Mouse (Mus musculus) right cerebral cortex, postnatal 36 days (tissue): Measurements from ENCODE around the gene Gpr182.

Source experiments
- DNase-seq, 2 experiments: peaks; one replicate each; pipeline ENCODE4 v3.0.0; 2022; ENCODE audit warnings: low spot score in 2 of 2, mixed read lengths in 1 of 2

Gpr182 gene

GRCm38 (mm10) chr10:127738151-127738882, 13.2 kb downstream of the Gpr182 start:
- DNase-seq, result no peak

- DNase-seq, result no peak
These were observed 14.0 kb downstream of the Gpr182 start for GRCm38 (mm10) chr10:127737552-127737951.

- no peak for DNase-seq
These were observed 14.6 kb downstream of the Gpr182 start for GRCm38 (mm10) chr10:127736916-127737315.

GRCm38 (mm10) chr10:127736266-127736665, 15.3 kb downstream of the Gpr182 start:
- no peak for DNase-seq

GRCm38 (mm10) chr10:127734434-127734833, 17.1 kb downstream of the Gpr182 start:
- DNase-seq, result no peak

GRCm38 (mm10) chr10:127731397-127731796, 20.1 kb downstream of the Gpr182 start:
- DNase-seq, result no peak

GRCm38 (mm10) chr10:127730933-127731310, 20.6 kb downstream of the Gpr182 start:
- DNase-seq, result no peak

GRCm38 (mm10) chr10:127730285-127730932, 21.1 kb downstream of the Gpr182 start:
- DNase-seq, result peak in 1 of 2 experiments; percentile 21

GRCm38 (mm10) chr10:127728437-127728836, 23.1 kb downstream of the Gpr182 start:
- peak in 1 of 2 experiments; percentile 12 for DNase-seq

- DNase-seq, result no peak
These were observed 26.4 kb downstream of the Gpr182 start for GRCm38 (mm10) chr10:127725136-127725535.

GRCm38 (mm10) chr10:127724178-127724577, 27.4 kb downstream of the Gpr182 start, which contains the start of gene Tac2:
Gene Tac2 (plus strand): TSS chr10:127724478.
- no peak for DNase-seq

GRCm38 (mm10) chr10:127721671-127722418, 29.7 kb downstream of the Gpr182 start:
- peak in 1 of 2 experiments; percentile 28 for DNase-seq

- DNase-seq, result no peak
These were observed 38.8 kb downstream of the Gpr182 start for GRCm38 (mm10) chr10:127712736-127713135.

GRCm38 (mm10) chr10:127710331-127710730, 41.2 kb downstream of the Gpr182 start:
- no peak for DNase-seq

- no peak for DNase-seq
These were observed 42.6 kb downstream of the Gpr182 start for GRCm38 (mm10) chr10:127708850-127709370.

GRCm38 (mm10) chr10:127707721-127708120, 43.8 kb downstream of the Gpr182 start:
- DNase-seq, result no peak

- DNase-seq, result no peak
These were observed 45.7 kb downstream of the Gpr182 start for GRCm38 (mm10) chr10:127705783-127706182.

GRCm38 (mm10) chr10:127704766-127705220, 46.7 kb downstream of the Gpr182 start, which contains the start of gene Myo1a:
Gene Myo1a (plus strand): TSS chr10:127705170.
- no peak for DNase-seq

- no peak for DNase-seq
These were observed 47.2 kb downstream of the Gpr182 start for GRCm38 (mm10) chr10:127704293-127704692.

- DNase-seq, result no peak
These were observed 48.2 kb downstream of the Gpr182 start for GRCm38 (mm10) chr10:127703299-127703698.

GRCm38 (mm10) chr10:127698966-127699365, 52.6 kb downstream of the Gpr182 start:
- no peak for DNase-seq
